Mouse (Mus musculus) megakaryocyte, embryonic 14.5 days (primary cell): ENCODE results near the gene Rapgef4.

Experiments used
- FLI1 ChIP-seq: IDR thresholded peaks from 2 replicates; pipeline ENCODE4 v1.6.1; 2012; ENCODE audit warnings: low read length, inconsistent platforms, mixed read lengths
- GATA1 ChIP-seq: IDR thresholded peaks from 3 replicates; pipeline ENCODE4 v1.6.1; 2012; ENCODE audit warnings: mixed read lengths, low read length, inconsistent platforms, borderline replicate concordance

GRCm38 (mm10) chr2:72254813-72255582 is 274.0 kb downstream of the Rapgef4 start:
- TF ChIP-seq GATA1, result no peak
- TF ChIP-seq FLI1, result no peak
